Mouse (Mus musculus): ENCODE data around the gene Aldh18a1. TPM values are rescaled to one million over a fixed set of nuclear protein-coding genes. Genes with fewer than 3 reads are reported as not detected.

Aldh18a1 gene
- polyA plus RNA-seq, 1 experiment: 37.9 TPM

DNA sequence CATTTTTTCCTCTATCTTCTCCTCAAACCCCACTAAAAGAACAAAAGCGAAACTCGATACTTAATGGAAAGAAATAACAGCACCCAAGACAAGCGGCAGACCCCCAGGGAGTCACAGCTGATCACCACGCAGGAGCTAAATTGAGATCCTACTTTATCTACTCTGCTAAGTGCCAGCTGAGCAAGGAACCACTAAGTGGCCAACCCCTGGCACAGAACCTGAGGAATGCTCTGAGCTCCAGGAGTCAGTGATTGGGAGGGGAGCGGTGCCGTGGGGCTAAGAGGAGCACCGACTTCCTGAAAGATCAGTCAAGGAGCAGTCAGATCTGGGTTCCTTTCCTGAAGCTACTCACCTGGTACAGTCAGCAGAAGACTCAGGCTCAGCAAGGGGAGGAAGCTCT, 83.9 kb downstream of the Aldh18a1 start:
- 92% methylated on average over 7 of the region's 7 CpGs for WGBS
- Histone ChIP-seq H3K4me3 (ENCODE audit: control insufficient read depth, insufficient read depth, low read length) (no peak overlapping the region), H3K36me3 (ENCODE audit: control insufficient read depth, insufficient read depth, low read length) (no peaks in the 10 kb centered on the region), H3K27me3 (ENCODE audit: control insufficient read depth, insufficient read depth, low read length) (no peaks in the 10 kb centered on the region), H3K4me1 (replicated peaks; ENCODE audit: control insufficient read depth, insufficient read depth, low read length) (no peaks in the 10 kb centered on the region; the same call in 1 of the 2 replicates), H3K27ac (ENCODE audit: control insufficient read depth, insufficient read depth, low read length) (no peak overlapping the region)
- TF ChIP-seq CTCF (IDR thresholded peaks at IDR 0.05; ENCODE audit: borderline replicate concordance, control insufficient read depth, extremely low read depth, insufficient read depth, low read length, poor library complexity): no peak
- TF ChIP-seq POLR2A (IDR thresholded peaks at IDR 0.05; ENCODE audit: control insufficient read depth, extremely low read depth, insufficient read depth, low read length, poor library complexity): no peak
- no peak for DNase-seq

Other genes with a start within 250 kb of the Aldh18a1 start
- gene Sorbs1, start 74.7 kb downstream of the Aldh18a1 start, polyA plus RNA-seq (2012; rRNA removed): 9.4 and 14.0 TPM in 2 replicates
- 10.7 and 13.8 TPM in 2 replicates for gene Tctn3, start 23.8 kb upstream of the Aldh18a1 start, polyA plus RNA-seq (2012; rRNA removed)
- 8.5 and 11.2 TPM in 2 replicates for gene Entpd1, start 23.9 kb upstream of the Aldh18a1 start, polyA plus RNA-seq (2012; rRNA removed)
- not detected in 2 replicates for gene Cc2d2b, start 160.3 kb upstream of the Aldh18a1 start, polyA plus RNA-seq (2012; rRNA removed)
- gene Ccnj, start 242.8 kb upstream of the Aldh18a1 start, polyA plus RNA-seq (2012; rRNA removed): 17.6 and 18.8 TPM in 2 replicates

Data from thymus, adult 2 months (tissue).